Mouse (Mus musculus) bone marrow macrophage, adult 2 months (primary cell): ENCODE data around the gene Tmem114. TPM values are rescaled to one million over a fixed set of nuclear protein-coding genes. Genes with fewer than 3 reads are reported as not detected.

Source experiments
- H3K27ac ChIP-seq: 2 replicates; pipeline ENCODE4 v1.5.1; 2012; ENCODE audit warnings: low read depth, low read length; ENCODE audit not compliant: insufficient read depth
- H3K4me1 ChIP-seq: 2 replicates; pipeline ENCODE4 v1.6.1; 2012; ENCODE audit warnings: low read length; ENCODE audit not compliant: control insufficient read depth, insufficient read depth
- H3K4me3 ChIP-seq: 2 replicates; pipeline ENCODE4 v1.5.1; 2012; ENCODE audit warnings: mild to moderate bottlenecking, low read length, moderate library complexity; ENCODE audit not compliant: insufficient read depth
- CTCF ChIP-seq: IDR thresholded peaks from 2 replicates; pipeline ENCODE4 v1.5.1; 2012; ENCODE audit warnings: low read depth, mild to moderate bottlenecking, low read length, moderate library complexity
- POLR2A ChIP-seq: IDR thresholded peaks from 2 replicates; pipeline ENCODE4 v1.6.1; 2012; ENCODE audit warnings: mild to moderate bottlenecking, low read depth, low read length, borderline replicate concordance
- polyA plus RNA-seq: library from polyadenylated mRNA; stranded (reverse); fragments of >200 nt; gene quantifications from 2 replicates; pipeline ENCODE4 v1.2.4, GENCODE M21; 2012; ENCODE audit not compliant: missing spikeins, insufficient read depth, insufficient read length

Gene Tmem114
- polyA plus RNA-seq: not detected in 2 replicates

DNA sequence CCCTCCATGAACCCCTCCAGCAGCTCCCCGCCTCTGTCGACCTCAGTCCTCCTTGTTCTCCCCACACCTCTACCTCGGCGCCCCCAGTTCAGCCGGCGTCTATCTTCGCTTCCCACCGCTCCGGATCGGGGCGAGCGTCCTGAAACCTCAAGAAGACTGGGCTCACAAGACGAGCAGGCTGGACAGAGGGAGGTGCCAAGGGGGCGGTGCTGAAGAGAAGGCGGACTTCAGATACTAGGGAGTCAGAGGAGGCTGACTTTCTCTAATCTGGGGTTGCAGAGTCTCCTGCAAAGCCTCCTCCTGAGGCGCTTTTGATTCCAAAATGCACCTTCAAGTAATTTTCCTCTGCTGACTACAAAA is at the start of gene Tmem114:
Tmem114 (minus strand) TSS at position 166 of the 360 bp plus-strand sequence.
- H3K4me3 ChIP-seq: no peak within 1 kb of the TSS
- H3K27ac ChIP-seq: no peak within 1 kb of the TSS
- H3K4me1 ChIP-seq: no peaks in the 10 kb centered on the region
- TF ChIP-seq POLR2A (no peak), CTCF (no peak)

DNA sequence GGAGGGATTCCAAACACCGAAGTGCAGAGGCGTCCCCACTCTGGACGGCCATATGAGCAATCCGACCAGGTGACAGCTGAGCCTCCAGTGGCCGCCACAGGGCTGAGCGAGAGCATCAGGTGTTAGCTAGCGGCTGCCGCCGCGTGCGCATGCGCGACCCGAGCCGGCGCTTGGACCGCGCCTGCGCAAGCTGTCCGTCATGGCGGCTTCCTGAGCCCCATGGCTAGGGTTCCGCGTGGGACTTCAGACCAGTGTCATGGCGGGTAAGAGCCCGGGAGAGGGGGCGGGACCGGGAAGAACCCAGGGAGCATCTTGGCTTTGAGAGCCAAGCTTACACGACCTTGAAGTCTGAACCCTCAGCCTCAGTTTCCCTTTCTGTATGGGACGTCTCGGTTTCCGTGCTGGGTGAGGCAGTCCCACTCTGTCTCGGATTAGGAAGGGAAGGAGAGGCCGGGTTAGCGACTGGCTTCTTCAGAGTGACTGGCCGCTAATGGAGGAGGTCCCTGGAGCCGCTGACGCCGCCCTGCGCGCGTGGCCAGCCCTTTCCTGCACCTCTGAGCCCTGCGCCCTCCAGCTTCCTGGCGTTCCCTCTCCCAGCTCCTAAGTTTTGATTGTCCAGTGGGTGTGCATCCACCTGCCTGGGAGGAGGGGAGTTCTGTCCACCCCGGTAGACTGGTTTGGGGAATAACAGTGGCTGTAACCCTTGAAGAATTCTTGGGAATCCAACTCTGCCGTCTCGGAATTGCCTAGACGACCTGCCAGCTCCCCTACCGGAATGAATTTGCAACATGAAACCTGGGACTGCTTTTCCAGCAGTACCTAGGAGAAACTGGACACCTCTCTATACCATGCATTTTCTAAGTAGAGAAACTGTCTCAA is 45.9 kb upstream of the Tmem114 start, which contains the start of gene Mettl22:
Mettl22 (plus strand) TSS at position 186 of the 879 bp plus-strand sequence.
- H3K27ac ChIP-seq: peak within 1 kb of the TSS; percentile 26; the same call in 1 of the 2 replicates
- peak within 1 kb of the TSS; percentile 84 for H3K4me3 ChIP-seq
- TF ChIP-seq POLR2A (peak; percentile 55; the same call in 1 of the 2 replicates), CTCF (no peak)
- H3K4me1 ChIP-seq: peaks cover 6% of the 10 kb centered on the region; the same call in 1 of the 2 replicates

DNA sequence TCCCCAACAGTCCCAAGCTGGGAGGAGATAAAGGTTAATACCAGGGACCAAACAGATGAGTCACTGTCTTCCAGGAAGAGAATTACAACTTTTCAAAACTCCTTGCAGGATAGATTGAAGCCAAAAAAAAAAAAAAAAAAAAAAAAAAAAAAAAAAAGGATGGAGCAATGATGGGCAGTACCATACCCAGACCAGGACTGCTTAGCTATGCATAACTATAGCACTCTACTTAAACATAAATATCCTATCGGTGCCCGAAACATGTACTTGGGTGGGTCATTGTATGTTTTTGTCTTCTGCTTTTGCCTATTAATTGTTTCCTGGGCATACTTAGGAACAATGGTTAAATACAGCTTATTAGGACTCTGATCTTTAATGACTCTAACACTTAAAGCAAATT is 45.2 kb upstream of the Tmem114 start:
- Histone ChIP-seq H3K4me3 (peak overlapping the region; percentile 84), H3K4me1 (peaks cover 6% of the 10 kb centered on the region; the same call in 1 of the 2 replicates), H3K27ac (no peak overlapping the region)
- TF ChIP-seq POLR2A: no peak
- no peak for TF ChIP-seq CTCF

DNA sequence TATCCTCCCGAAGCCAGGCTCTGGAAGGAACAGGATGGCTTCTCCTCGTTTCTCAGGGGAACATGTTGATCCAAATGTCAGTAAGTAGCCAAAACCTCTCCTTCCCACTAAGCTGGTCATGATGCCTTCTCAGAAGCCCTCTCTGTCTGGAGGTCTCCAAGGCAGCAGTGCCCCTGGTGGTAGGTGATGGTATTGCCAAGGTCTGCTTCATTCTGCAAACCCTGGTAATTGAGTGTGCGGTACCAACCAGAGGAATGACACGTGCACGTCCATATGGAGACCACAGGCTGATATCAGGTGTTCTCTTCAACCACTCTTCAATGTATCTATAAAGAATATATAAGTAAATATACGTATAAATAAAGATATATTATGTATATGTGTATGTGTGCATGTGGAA is 34.2 kb upstream of the Tmem114 start:
- peaks cover 7% of the 10 kb centered on the region for H3K4me1 ChIP-seq
- no peak overlapping the region for H3K4me3 ChIP-seq
- TF ChIP-seq CTCF (peak; percentile 57), POLR2A (no peak)
- H3K27ac ChIP-seq: no peak overlapping the region

DNA sequence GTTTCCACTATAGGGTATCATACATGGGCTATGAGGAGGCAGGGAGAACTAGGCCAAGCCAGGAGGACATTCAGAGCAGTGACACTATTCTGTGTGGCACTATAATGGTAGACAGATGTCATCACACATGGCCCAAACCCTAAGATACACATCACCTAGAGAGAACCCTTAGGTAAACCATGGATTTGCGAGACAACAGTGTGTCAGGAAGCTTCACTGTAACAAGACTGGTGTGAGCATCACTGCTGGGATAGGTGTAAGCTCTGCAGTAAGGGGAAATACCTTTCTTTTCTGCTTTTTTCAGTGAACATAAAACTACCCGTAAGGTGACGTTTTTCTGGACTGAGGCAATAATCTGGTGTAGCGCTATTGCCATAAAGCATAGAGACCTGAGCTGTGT is 33.5 kb upstream of the Tmem114 start:
- Histone ChIP-seq H3K4me3 (no peak overlapping the region), H3K27ac (no peak overlapping the region), H3K4me1 (peaks cover 7% of the 10 kb centered on the region)
- TF ChIP-seq CTCF (no peak), POLR2A (no peak)

DNA sequence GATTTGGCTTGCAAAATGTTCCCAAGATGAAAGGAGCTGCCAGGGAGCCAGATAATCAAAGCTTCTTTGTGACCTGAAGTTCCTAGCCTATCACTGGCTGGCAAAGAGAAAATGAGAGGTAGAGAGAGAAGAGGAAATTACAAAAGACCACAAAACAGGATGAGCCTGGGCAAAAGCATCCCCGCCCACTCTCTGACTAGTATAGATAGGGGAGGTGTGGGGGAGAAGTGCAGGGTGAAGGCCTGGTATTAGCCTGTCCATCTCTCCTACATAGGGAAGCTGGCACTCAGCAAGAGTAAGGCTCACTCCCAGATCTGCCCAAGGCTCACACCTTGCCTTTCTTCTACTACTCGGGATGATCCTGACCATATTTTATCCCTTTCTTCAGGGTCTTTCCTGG is 30.3 kb upstream of the Tmem114 start:
- Histone ChIP-seq H3K4me3 (no peak overlapping the region), H3K27ac (no peak overlapping the region), H3K4me1 (peaks cover 7% of the 10 kb centered on the region)

DNA sequence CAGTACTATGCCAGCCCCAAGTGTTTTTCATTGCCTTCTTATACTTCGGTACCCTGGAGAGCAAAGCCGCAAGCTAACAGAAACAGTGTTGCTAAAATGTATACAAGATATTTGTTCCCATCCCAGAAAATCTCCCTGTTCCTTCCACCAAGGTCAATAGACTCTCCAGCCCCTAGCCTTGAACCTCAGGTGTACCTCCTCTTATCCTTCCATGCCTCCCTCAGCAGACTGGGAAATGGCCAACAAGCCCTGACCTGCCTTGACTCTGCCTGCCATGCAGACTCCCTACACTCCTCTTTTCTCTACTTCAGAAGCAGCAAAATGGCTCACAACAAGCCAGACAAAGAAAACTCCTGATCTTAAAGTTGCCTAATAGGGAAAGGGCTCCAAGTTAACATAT is 28.4 kb upstream of the Tmem114 start:
- H3K4me3 ChIP-seq: no peak overlapping the region
- TF ChIP-seq POLR2A (no peak), CTCF (no peak)
- H3K27ac ChIP-seq: no peak overlapping the region
- peaks cover 7% of the 10 kb centered on the region for H3K4me1 ChIP-seq

More for the DNA sequence above, 30.3 kb upstream of the Tmem114 start:
- no peak for TF ChIP-seq POLR2A
- TF ChIP-seq CTCF: no peak

DNA sequence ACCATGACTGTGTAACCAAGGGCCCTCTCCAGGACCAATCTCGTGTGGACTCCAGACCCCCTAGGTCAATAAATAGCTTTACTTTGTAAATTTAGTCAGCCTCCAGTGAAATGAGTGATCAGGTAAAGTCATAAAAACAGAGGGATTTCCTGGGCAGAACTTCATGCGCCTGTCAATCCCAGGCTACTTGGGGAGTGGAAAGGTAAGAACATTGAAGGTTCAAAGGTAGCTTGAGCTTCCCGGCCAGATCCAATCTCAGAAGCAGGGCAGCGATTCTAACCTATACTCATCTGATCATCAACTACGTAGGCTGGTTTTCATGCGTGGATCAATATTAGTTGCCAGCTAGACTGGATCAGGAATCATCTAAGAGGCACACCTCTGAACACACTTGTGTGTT is 21.3 kb upstream of the Tmem114 start:
- H3K4me1 ChIP-seq: no peaks in the 10 kb centered on the region
- H3K27ac ChIP-seq: no peak overlapping the region
- no peak overlapping the region for H3K4me3 ChIP-seq
- TF ChIP-seq CTCF (no peak), POLR2A (no peak)

DNA sequence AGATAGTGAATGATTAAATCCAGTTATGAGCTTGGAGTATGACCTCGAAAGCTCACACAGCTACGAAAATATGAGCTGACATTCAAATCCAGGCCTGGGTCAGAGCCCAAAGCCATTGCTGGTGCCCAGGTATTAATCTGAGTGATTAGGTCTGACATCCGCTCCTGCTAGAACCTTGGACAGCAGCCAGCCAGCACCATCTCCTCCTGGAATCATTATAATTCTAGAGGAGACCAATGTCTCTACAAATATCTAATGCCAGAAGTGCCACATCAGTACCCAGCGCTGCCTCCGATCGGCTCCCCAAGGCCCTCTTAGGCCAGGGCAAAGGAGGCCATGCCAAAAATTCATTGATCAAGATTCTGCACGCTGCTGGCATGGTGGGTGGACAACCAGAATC is 20.0 kb upstream of the Tmem114 start:
- Histone ChIP-seq H3K4me3 (no peak overlapping the region), H3K4me1 (no peaks in the 10 kb centered on the region), H3K27ac (no peak overlapping the region)
- TF ChIP-seq POLR2A (no peak), CTCF (no peak)

DNA sequence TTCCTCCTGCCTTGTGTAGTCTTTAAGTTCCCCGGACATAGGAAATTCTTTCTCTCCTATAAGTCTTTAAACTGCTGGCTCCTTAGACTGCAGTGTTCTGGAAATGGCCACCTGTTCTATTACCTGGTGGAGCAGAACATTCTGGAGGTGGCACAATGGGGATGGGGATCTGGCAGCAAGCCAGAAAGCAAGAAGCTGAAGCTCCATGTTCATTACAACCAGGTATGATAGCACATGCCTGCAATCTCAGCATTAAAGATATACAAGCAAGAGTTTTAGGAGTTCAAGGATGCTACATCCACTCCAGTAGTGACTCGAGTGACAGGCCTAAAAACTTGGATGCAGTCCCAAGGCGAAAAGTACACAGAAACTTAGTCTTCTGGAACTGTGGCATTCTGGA is 7.7 kb upstream of the Tmem114 start:
- no peak overlapping the region for H3K4me3 ChIP-seq
- H3K27ac ChIP-seq: no peak overlapping the region
- no peaks in the 10 kb centered on the region for H3K4me1 ChIP-seq
- no peak for TF ChIP-seq POLR2A
- TF ChIP-seq CTCF: no peak
